Mouse (Mus musculus): ENCODE measurements at regions not wholly inside any gene's neighbourhood (a gene's known extent, or its start where the extent isn't known, plus 50 kb on each side); places are given as distances from the start of the nearest gene placed in this dataset.

DNA sequence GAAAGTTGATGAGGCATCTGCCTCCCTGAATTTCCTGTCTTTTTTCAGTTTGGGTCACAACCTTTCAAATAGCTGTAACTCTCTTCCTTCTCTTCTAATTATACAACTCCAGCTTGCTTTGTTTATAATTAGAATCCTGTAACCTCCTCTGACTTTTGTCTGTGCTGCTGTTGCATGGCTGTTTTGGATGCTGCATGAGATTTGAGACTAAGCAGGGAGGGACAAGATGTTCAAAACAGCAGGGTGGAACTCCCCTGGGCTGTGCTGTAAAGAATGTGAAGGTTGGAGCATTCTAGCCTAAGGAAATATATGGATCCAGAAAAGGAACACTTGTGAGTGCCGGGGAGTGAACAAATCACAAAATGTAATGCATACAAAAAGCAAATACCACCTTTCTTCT lies 159.0 kb upstream of the Sptlc3 start:
- no peak for TF ChIP-seq POLR2A (IDR thresholded peaks at IDR 0.05; ENCODE audit: control insufficient read depth in 1 of 2, insufficient read depth in 1 of 2, low read depth in 1 of 2, low read length in 2 of 2, poor library complexity in 1 of 2)
- TF ChIP-seq CHD2 (IDR thresholded peaks at IDR 0.05; ENCODE audit: low read length), result no peak
- no peak for TF ChIP-seq CTCF (IDR thresholded peaks at IDR 0.05 in 2 of 3, conservative IDR thresholded peaks at IDR 0.05 in 1 of 3; ENCODE audit: control insufficient read depth in 1 of 3, insufficient read depth in 1 of 3, low read depth in 2 of 3, low read length in 3 of 3, poor library complexity in 1 of 3, severe bottlenecking in 1 of 3)
- TF ChIP-seq ELF1 (IDR thresholded peaks at IDR 0.05; ENCODE audit: low read depth, low read length), result no peak
- no peak for TF ChIP-seq POLR2AphosphoS2 (IDR thresholded peaks at IDR 0.05; ENCODE audit: low read length)
- no peak for TF ChIP-seq MEF2A (IDR thresholded peaks at IDR 0.05; ENCODE audit: extremely low read depth, insufficient replicate concordance, low read depth, low read length, poor library complexity, severe bottlenecking)
- no peak for TF ChIP-seq NELFE (IDR thresholded peaks at IDR 0.05; ENCODE audit: low read depth, low read length)
- no peak for TF ChIP-seq USF1 (IDR thresholded peaks at IDR 0.05; ENCODE audit: low read depth, low read length)
- TF ChIP-seq HCFC1 (IDR thresholded peaks at IDR 0.05; ENCODE audit: low read depth, low read length), result no peak
- TF ChIP-seq GATA1 (IDR thresholded peaks at IDR 0.05; ENCODE audit: low read depth, low read length), result no peak
- TF ChIP-seq ZKSCAN1 (IDR thresholded peaks at IDR 0.05; ENCODE audit: low read depth, low read length), result no peak
- no peak for TF ChIP-seq ZC3H11A (IDR thresholded peaks at IDR 0.05; ENCODE audit: low read depth, low read length)
